Mouse (Mus musculus) ES-Bruce4 (cell line): Measurements from ENCODE around the gene Egfr. TPM values are rescaled to one million over a fixed set of nuclear protein-coding genes. Genes with fewer than 3 reads are reported as not detected.

Experiments
- H3K27ac ChIP-seq: 2 replicates; pipeline ENCODE4 v1.5.1; 2012; ENCODE audit warnings: low read length, inconsistent platforms; ENCODE audit not compliant: insufficient read depth
- H3K27me3 ChIP-seq: 2 replicates; pipeline ENCODE4 v1.6.1; 2012; ENCODE audit warnings: mild to moderate bottlenecking, low read length, inconsistent platforms; ENCODE audit not compliant: control insufficient read depth, poor library complexity, insufficient read depth, severe bottlenecking
- H3K36me3 ChIP-seq: 2 replicates; pipeline ENCODE4 v1.6.1; 2012; ENCODE audit warnings: inconsistent platforms, mild to moderate bottlenecking, low read length, moderate library complexity; ENCODE audit not compliant: control insufficient read depth, poor library complexity, insufficient read depth, severe bottlenecking
- H3K4me1 ChIP-seq: one replicate; pipeline ENCODE4 v1.8.1; 2011; ENCODE audit warnings: low read length; ENCODE audit not compliant: control insufficient read depth, insufficient read depth
- H3K4me3 ChIP-seq: 2 replicates; pipeline ENCODE4 v1.5.1; 2011; ENCODE audit warnings: low read depth, mild to moderate bottlenecking, low read length
- H3K9ac ChIP-seq: 2 replicates; pipeline ENCODE4 v1.6.1; 2012; ENCODE audit warnings: low read depth, mild to moderate bottlenecking, inconsistent platforms; ENCODE audit not compliant: poor library complexity, severe bottlenecking
- H3K9me3 ChIP-seq: replicated peaks from 2 replicates; pipeline ENCODE4 v1.6.1; 2012; ENCODE audit warnings: mild to moderate bottlenecking, low read length, inconsistent platforms; ENCODE audit not compliant: control insufficient read depth, poor library complexity, insufficient read depth, severe bottlenecking
- CTCF ChIP-seq: IDR thresholded peaks from one replicate; pipeline ENCODE4 v1.8.1; 2011; ENCODE audit warnings: low read depth, low read length
- EP300 ChIP-seq: IDR thresholded peaks from 2 replicates; pipeline ENCODE4 v1.6.1; 2011; ENCODE audit warnings: low read depth, low read length; ENCODE audit not compliant: insufficient read depth
- POLR2A ChIP-seq: IDR thresholded peaks from one replicate; pipeline ENCODE4 v1.8.1; 2011; ENCODE audit warnings: low read length; ENCODE audit not compliant: insufficient read depth
- polyA plus RNA-seq: library from polyadenylated mRNA; stranded (reverse); fragments of >200 nt; gene quantifications from 2 replicates; pipeline ENCODE4 v1.2.4, GENCODE M21; 2011; ENCODE audit warnings: low read depth; ENCODE audit not compliant: missing spikeins, insufficient read depth, insufficient read length

Egfr gene
- polyA plus RNA-seq, 1 experiment, result 13.1 TPM

DNA sequence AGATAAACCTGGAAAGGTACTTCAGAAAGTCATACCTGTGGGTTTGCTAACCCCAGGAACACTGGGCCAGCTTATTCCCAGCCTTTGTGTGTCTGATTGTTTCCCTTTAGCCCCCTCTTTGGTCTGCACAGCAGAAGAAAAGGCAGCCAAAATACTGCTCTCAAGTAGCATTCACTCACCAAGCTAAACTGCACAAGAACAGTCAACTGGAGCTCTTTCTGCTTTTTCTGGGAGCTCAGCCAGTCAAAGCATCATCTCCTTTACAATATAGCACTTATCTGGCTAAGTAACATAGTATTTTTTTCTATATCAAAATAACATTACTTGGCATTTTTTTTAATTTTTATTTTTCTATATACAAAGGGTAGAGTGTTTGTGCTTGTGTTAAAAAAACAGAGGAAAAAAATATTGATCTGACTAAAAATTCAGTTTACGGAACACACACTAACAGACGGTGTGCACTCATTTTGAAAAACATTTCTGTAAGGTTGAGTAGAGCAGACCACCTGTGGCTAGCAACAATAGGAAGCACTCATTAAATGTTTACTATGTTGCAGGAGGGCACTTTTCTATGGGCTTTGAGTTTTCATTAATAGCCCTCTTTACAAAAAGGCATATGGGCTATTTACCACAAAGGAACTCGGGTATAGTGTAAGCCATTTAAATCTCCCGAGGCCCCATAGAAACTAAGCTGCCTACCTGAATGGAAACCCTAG, 72.0 kb downstream of the Egfr start:
- Histone ChIP-seq H3K27me3 (no peaks in the 10 kb centered on the region), H3K36me3 (no peaks in the 10 kb centered on the region), H3K4me3 (no peak overlapping the region), H3K4me1 (no peaks in the 10 kb centered on the region), H3K9ac (no peak overlapping the region), H3K9me3 (no peaks in the 10 kb centered on the region), H3K27ac (no peak overlapping the region)
- TF ChIP-seq CTCF, result no peak

GRCm38 (mm10) chr11:16829468-16829867, 77.5 kb downstream of the Egfr start:
- Histone ChIP-seq H3K27me3 (no peaks in the 10 kb centered on the region; the same call in 1 of the 2 replicates), H3K4me3 (no peak overlapping the region), H3K27ac (no peak overlapping the region), H3K9me3 (no peaks in the 10 kb centered on the region), H3K9ac (no peak overlapping the region), H3K4me1 (no peaks in the 10 kb centered on the region), H3K36me3 (no peaks in the 10 kb centered on the region)
- TF ChIP-seq EP300 (no peak), POLR2A (no peak), CTCF (no peak)

DNA sequence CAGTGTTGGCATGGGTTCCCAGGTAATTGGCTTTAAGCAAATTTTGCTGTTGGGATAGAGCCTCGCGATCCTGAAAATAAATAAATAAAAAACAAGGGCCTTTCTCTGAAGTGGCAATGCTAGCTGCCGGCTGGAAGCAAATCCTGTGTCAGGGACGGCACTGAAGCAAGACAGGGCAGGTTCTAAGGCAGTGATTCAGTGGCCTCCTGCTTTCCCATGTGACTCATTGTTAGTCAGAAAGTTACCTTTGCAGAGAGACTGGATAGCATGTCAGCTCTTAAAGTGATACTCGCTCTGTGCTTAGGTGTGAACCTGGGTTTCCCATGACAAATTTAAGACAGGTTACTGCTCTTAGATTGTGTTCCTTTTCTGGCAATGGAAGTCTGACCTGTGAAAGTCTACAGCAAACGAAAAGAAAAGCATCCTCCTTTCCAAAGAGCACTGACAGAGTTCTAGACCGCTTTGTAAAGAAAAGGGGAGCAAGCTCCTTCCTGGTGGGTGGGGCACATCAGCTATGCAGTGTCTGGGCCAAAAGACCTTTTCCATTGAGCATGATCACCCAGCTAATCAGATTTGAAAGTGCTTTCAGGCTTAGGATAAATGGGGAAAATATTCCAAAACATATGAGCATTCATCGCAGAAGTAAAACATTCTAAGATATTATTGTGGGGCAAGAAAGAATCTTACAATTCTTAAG, 78.7 kb downstream of the Egfr start:
- Histone ChIP-seq H3K27ac (no peak overlapping the region), H3K27me3 (no peaks in the 10 kb centered on the region; the same call in 1 of the 2 replicates), H3K36me3 (no peaks in the 10 kb centered on the region), H3K4me3 (no peak overlapping the region), H3K9ac (no peak overlapping the region), H3K9me3 (no peaks in the 10 kb centered on the region), H3K4me1 (no peaks in the 10 kb centered on the region)
- TF ChIP-seq POLR2A, result no peak
- no peak for TF ChIP-seq CTCF
- no peak for TF ChIP-seq EP300

- no peaks in the 10 kb centered on the region; the same call in 1 of the 2 replicates for H3K27me3 ChIP-seq
- no peaks in the 10 kb centered on the region for H3K4me1 ChIP-seq
- H3K9me3 ChIP-seq, result no peaks in the 10 kb centered on the region
- H3K36me3 ChIP-seq, result no peaks in the 10 kb centered on the region
- TF ChIP-seq POLR2A (no peak), EP300 (no peak), CTCF (no peak)
- no peak overlapping the region for H3K9ac ChIP-seq
- no peak overlapping the region for H3K4me3 ChIP-seq
- no peak overlapping the region for H3K27ac ChIP-seq
Measured at GRCm38 (mm10) chr11:16831974-16832464, 80.0 kb downstream of the Egfr start.

- no peaks in the 10 kb centered on the region for H3K4me1 ChIP-seq
- H3K27ac ChIP-seq, result no peak overlapping the region
- TF ChIP-seq POLR2A (no peak), CTCF (no peak), EP300 (no peak)
- no peak overlapping the region for H3K4me3 ChIP-seq
- no peaks in the 10 kb centered on the region for H3K36me3 ChIP-seq
- no peaks in the 10 kb centered on the region for H3K9me3 ChIP-seq
- no peaks in the 10 kb centered on the region for H3K27me3 ChIP-seq
- H3K9ac ChIP-seq, result no peak overlapping the region
Measured at GRCm38 (mm10) chr11:16838772-16839171, 86.8 kb downstream of the Egfr start.

- no peaks in the 10 kb centered on the region for H3K27me3 ChIP-seq
Measured at GRCm38 (mm10) chr11:16842924-16843323, 90.9 kb downstream of the Egfr start.

More at GRCm38 (mm10) chr11:16842924-16843323, 90.9 kb downstream of the Egfr start:
- Histone ChIP-seq H3K9ac (no peak overlapping the region), H3K4me3 (no peak overlapping the region), H3K9me3 (no peaks in the 10 kb centered on the region), H3K36me3 (no peaks in the 10 kb centered on the region), H3K27ac (no peak overlapping the region), H3K4me1 (no peaks in the 10 kb centered on the region)
- TF ChIP-seq CTCF (no peak), EP300 (no peak), POLR2A (no peak)
